Comparison of ENCODE assay signal across 7 mouse cellular contexts in the genomic region with DNA sequence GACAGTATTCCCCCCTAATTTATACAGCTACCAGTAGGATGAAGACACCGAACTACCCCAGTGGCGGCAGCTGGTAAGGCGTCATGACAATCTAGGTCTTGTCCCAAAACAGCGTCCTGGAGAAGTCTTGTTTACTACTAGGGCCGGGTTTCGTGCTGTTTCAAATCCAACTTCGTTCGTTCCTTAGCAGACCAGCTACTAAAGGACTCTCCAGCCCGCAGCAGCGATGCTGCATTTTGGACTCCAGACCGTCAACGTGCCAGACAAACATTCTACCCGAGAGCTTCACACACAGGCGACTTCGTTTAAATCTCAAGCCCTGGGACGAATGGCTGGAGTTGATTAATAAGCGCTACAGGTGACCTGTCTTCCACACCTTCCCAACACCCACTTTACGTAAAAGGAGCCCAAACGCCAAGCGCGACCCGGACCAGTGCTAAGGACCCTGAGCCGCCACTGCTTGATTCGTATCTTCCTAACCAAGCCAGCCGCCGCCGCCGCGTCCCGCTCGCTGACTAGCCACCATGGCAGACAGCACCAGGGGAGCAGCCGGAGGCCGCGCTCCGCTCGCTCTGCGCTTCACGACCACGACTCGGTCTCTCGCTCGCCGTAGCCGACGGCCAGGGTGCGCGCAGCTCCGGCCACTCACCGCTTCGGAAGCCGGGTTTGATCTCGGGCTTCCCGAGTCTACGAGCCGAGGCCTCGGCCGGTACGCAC. TPM values are rescaled to one million over a fixed set of nuclear protein-coding genes. Genes with fewer than 3 reads are reported as not detected.
DNase-seq lines count a peak whose midpoint lies in the region; ATAC-seq and TF ChIP-seq lines count a peak whose summit lies in the region.

No protein-coding gene starts in this region.

- no peaks in the 10 kb centered on the region for H3K9me3 ChIP-seq in heart, embryonic 14.5 days (ENCODE audit: control insufficient read depth, low read length)
- no peaks in the 10 kb centered on the region for H3K9me3 ChIP-seq in lung, embryonic 16.5 days (ENCODE audit: control insufficient read depth, low read length)
- H3K9me3 ChIP-seq in neural tube, embryonic 15.5 days (replicated peaks), result no peaks in the 10 kb centered on the region

- peaks cover 25% of the 10 kb centered on the region for H3K79me3 ChIP-seq in C2C12 (ENCODE audit: low read depth)

- peak overlapping the region; percentile 77 for H3ac ChIP-seq in C2C12 (ENCODE audit: control insufficient read depth, insufficient read length, low read depth)

- H3K36me3 ChIP-seq in C2C12 (ENCODE audit: control insufficient read depth, insufficient read depth), result peaks cover 44% of the 10 kb centered on the region
- H3K36me3 ChIP-seq in heart, embryonic 14.5 days (ENCODE audit: control insufficient read depth, insufficient read depth, low read length), result peaks cover 44% of the 10 kb centered on the region
- H3K36me3 ChIP-seq in lung, embryonic 16.5 days (ENCODE audit: control insufficient read depth, insufficient read depth, low read length), result peaks cover 24% of the 10 kb centered on the region
- H3K36me3 ChIP-seq in neural tube, embryonic 15.5 days, result peaks cover 34% of the 10 kb centered on the region

- peak overlapping the region; percentile 67 for H3K4me2 ChIP-seq in heart, embryonic 14.5 days (ENCODE audit: low read length)
- H3K4me2 ChIP-seq in lung, embryonic 16.5 days (ENCODE audit: low read depth, low read length), result peak overlapping the region; percentile 77
- H3K4me2 ChIP-seq in neural tube, embryonic 15.5 days, result peak overlapping the region; percentile 74

- no peaks in the 10 kb centered on the region for H3K27me3 ChIP-seq in C2C12 (ENCODE audit: control insufficient read depth, insufficient read depth, insufficient read length)
- no peaks in the 10 kb centered on the region for H3K27me3 ChIP-seq in heart, embryonic 14.5 days (ENCODE audit: control insufficient read depth, insufficient read depth, low read length)
- no peaks in the 10 kb centered on the region for H3K27me3 ChIP-seq in lung, embryonic 16.5 days (ENCODE audit: control insufficient read depth, insufficient read depth, low read depth, low read length)
- H3K27me3 ChIP-seq in neural tube, embryonic 15.5 days (replicated peaks), result no peaks in the 10 kb centered on the region

- under 1% methylated on average over 56 of the region's 58 CpGs for WGBS in heart, embryonic 14.5 days
- WGBS in lung, embryonic 16.5 days, result under 1% methylated on average over 57 of the region's 58 CpGs
- under 1% methylated on average over 58 of the region's 58 CpGs for WGBS in neural tube, embryonic 15.5 days

- DNase-seq in ES-CJ7 (ENCODE audit: low read depth, low spot score), result peak; percentile 75
- peak; percentile 44 to 46 for DNase-seq in kidney, postnatal 25 days

- TF ChIP-seq POLR2A in cortical plate, adult 2 months (IDR thresholded peaks at IDR 0.05; ENCODE audit: extremely low read depth, insufficient read depth, low read length), result no peak

- H3K27ac ChIP-seq in cortical plate, adult 2 months (ENCODE audit: insufficient read depth, low read length), result peak overlapping the region; percentile 48
- peak overlapping the region; percentile 82 to 92 for H3K27ac ChIP-seq in heart, embryonic 14.5 days (replicated peaks in 1 of 2; ENCODE audit: control insufficient read depth in 1 of 2, insufficient read depth in 1 of 2, low read depth in 2 of 2, low read length in 2 of 2)
- peak overlapping the region; percentile 84 for H3K27ac ChIP-seq in lung, embryonic 16.5 days (ENCODE audit: low read length)
- peak overlapping the region; percentile 85 for H3K27ac ChIP-seq in neural tube, embryonic 15.5 days (replicated peaks)

- peaks cover 34% of the 10 kb centered on the region for H3K79me2 ChIP-seq in C2C12 (ENCODE audit: control insufficient read depth, insufficient read depth)

- peak; percentile 32; the same call in 1 of the 2 replicates for ATAC-seq in heart, embryonic 14.5 days (ENCODE audit: insufficient number of reproducible peaks, insufficient read depth, low FRiP score, low read depth)
- peak; percentile 62; the same call in 1 of the 2 replicates for ATAC-seq in lung, embryonic 16.5 days (ENCODE audit: low read depth)
- ATAC-seq in neural tube, embryonic 15.5 days (ENCODE audit: low FRiP score), result peak; percentile 65

- H3K4me3 ChIP-seq in C2C12 (ENCODE audit: insufficient read depth, poor library complexity, severe bottlenecking), result peak overlapping the region; percentile 95
- peak overlapping the region; percentile 71 for H3K4me3 ChIP-seq in cortical plate, adult 2 months (ENCODE audit: insufficient read depth, low read length)
- peak overlapping the region; percentile 86 to 96 for H3K4me3 ChIP-seq in heart, embryonic 14.5 days (ENCODE audit: control insufficient read depth in 1 of 2, insufficient read depth in 1 of 2, low read depth in 1 of 2, low read length in 2 of 2)
- H3K4me3 ChIP-seq in lung, embryonic 16.5 days (ENCODE audit: low read length), result peak overlapping the region; percentile 97
- H3K4me3 ChIP-seq in neural tube, embryonic 15.5 days (replicated peaks), result peak overlapping the region; percentile 93

- H3K4me1 ChIP-seq in cortical plate, adult 2 months (ENCODE audit: control insufficient read depth, insufficient read depth, low read length), result peaks cover 1% of the 10 kb centered on the region; the same call in 1 of the 2 replicates
- peaks cover 6 to 19% of the 10 kb centered on the region in 2 experiments for H3K4me1 ChIP-seq in heart, embryonic 14.5 days (ENCODE audit: control insufficient read depth in 2 of 2, insufficient read depth in 2 of 2, low read length in 2 of 2)
- H3K4me1 ChIP-seq in lung, embryonic 16.5 days (replicated peaks; ENCODE audit: control insufficient read depth, insufficient read depth, low read length), result peaks cover 23% of the 10 kb centered on the region
- H3K4me1 ChIP-seq in neural tube, embryonic 15.5 days, result peaks cover 22% of the 10 kb centered on the region

- H3K9ac ChIP-seq in heart, embryonic 14.5 days (ENCODE audit: low read length), result peak overlapping the region; percentile 97
- H3K9ac ChIP-seq in lung, embryonic 16.5 days (ENCODE audit: low read length), result peak overlapping the region; percentile 99
- H3K9ac ChIP-seq in neural tube, embryonic 15.5 days (replicated peaks), result peak overlapping the region; percentile 94

- no peak for TF ChIP-seq CTCF in C2C12 (IDR thresholded peaks at IDR 0.05; ENCODE audit: control insufficient read depth, insufficient read depth, insufficient read length)
- TF ChIP-seq CTCF in cortical plate, adult 2 months (IDR thresholded peaks at IDR 0.05; ENCODE audit: extremely low read depth, insufficient read depth, low read length), result no peak

TF ChIP-seq in C2C12, 6 proteins besides CTCF, POLR2A, EP300 and RAD21:
- no peak for TF ChIP-seq USF1 (IDR thresholded peaks at IDR 0.05; ENCODE audit: low read depth)
- TF ChIP-seq MYOG (IDR thresholded peaks at IDR 0.05; ENCODE audit: control insufficient read depth, extremely low read depth, insufficient read length), result no peak
- TF ChIP-seq FOSL1 (IDR thresholded peaks at IDR 0.05; ENCODE audit: insufficient read depth, low read length, poor library complexity, severe bottlenecking), result no peak
- no peak for TF ChIP-seq MYOD1 (IDR thresholded peaks at IDR 0.05; ENCODE audit: control insufficient read depth, insufficient read length, low read depth)
- no peak for TF ChIP-seq MAX (IDR thresholded peaks at IDR 0.05)
- TF ChIP-seq CEBPB (IDR thresholded peaks at IDR 0.05; ENCODE audit: low read depth), result no peak

RNA-seq across cellular contexts. Expression of a gene that starts 0.6 kb away (rescaled TPM):
- 2,364 TPM for polyA plus RNA-seq in C2C12 (2012; fragmentation: generic; extraction: Trizol)
- polyA plus RNA-seq in cortical plate, adult 2 months (2012; rRNA removed), result 983 and 997 TPM in 2 replicates
- polyA plus RNA-seq in heart, embryonic 14.5 days (2014; fragmentation: Nextera tagmentation; extraction: Ambion mirVana), result 621 and 704 TPM in 2 replicates
- 840 and 884 TPM in 2 replicates for polyA plus RNA-seq in lung, embryonic 16.5 days (2015; fragmentation: Nextera tagmentation; extraction: Ambion mirVana)
- 541 and 582 TPM in 2 replicates for polyA plus RNA-seq in neural tube, embryonic 15.5 days (2015; fragmentation: Nextera tagmentation; extraction: Ambion mirVana)

RNA-seq across cellular contexts. Expression of a gene that starts 20.4 kb away (rescaled TPM):
- 198 TPM for polyA plus RNA-seq in C2C12 (2012; fragmentation: generic; extraction: Trizol)
- polyA plus RNA-seq in cortical plate, adult 2 months (2012; rRNA removed), result 62.8 and 66.3 TPM in 2 replicates
- 240 and 244 TPM in 2 replicates for polyA plus RNA-seq in heart, embryonic 14.5 days (2014; fragmentation: Nextera tagmentation; extraction: Ambion mirVana)
- 351 and 390 TPM in 2 replicates for polyA plus RNA-seq in lung, embryonic 16.5 days (2015; fragmentation: Nextera tagmentation; extraction: Ambion mirVana)
- 205 and 226 TPM in 2 replicates for polyA plus RNA-seq in neural tube, embryonic 15.5 days (2015; fragmentation: Nextera tagmentation; extraction: Ambion mirVana)

Comparison
In these comparisons a context has a peak if more than half of its experiments do, and no peak if none do; other contexts are left out.
1. Peak in every context shown above with its lines: DNase-seq, ATAC-seq, H3K4me3 ChIP-seq and H3K27ac ChIP-seq.